Mouse (Mus musculus) embryonic facial prominence, embryonic 13.5 days (tissue): ENCODE data around the gene Tmem39a. TPM values are rescaled to one million over a fixed set of nuclear protein-coding genes. Genes with fewer than 3 reads are reported as not detected.

ENCODE experiments used
- ATAC-seq: fragments of 200-750 bp; cut with Nextera tagmentation; 2 replicates; pipeline ENCODE4 v1.8.0; 2017; ENCODE audit warnings: low read depth; ENCODE audit not compliant: insufficient number of reproducible peaks, insufficient read depth, low FRiP score, low TSS enrichment
- H3K27ac ChIP-seq: fragments of 300-500 bp; sonication (generic); 2 replicates; pipeline ENCODE4 v1.5.1; 2015; ENCODE audit warnings: moderate library complexity, mild to moderate bottlenecking, inconsistent platforms
- H3K27me3 ChIP-seq: fragments of 300-500 bp; sonication (generic); 2 replicates; pipeline ENCODE4 v1.6.1; 2015; ENCODE audit warnings: mild to moderate bottlenecking, inconsistent platforms
- H3K36me3 ChIP-seq: fragments of 300-500 bp; sonication (generic); 2 replicates; pipeline ENCODE4 v1.6.1; 2015; ENCODE audit warnings: mild to moderate bottlenecking, inconsistent platforms
- H3K4me1 ChIP-seq: fragments of 300-500 bp; sonication (generic); 2 replicates; pipeline ENCODE4 v1.6.1; 2015; ENCODE audit warnings: inconsistent platforms
- H3K4me2 ChIP-seq: fragments of 300-500 bp; sonication (generic); 2 replicates; pipeline ENCODE4 v1.6.1; 2015; ENCODE audit warnings: moderate library complexity, mild to moderate bottlenecking, inconsistent platforms
- H3K4me3 ChIP-seq: fragments of 300-500 bp; sonication (generic); 2 replicates; pipeline ENCODE4 v1.5.1; 2015; ENCODE audit warnings: mild to moderate bottlenecking, inconsistent platforms
- H3K9ac ChIP-seq: fragments of 300-500 bp; sonication (generic); 2 replicates; pipeline ENCODE4 v1.6.1; 2015; ENCODE audit warnings: mild to moderate bottlenecking, inconsistent platforms
- H3K9me3 ChIP-seq: fragments of 300-500 bp; sonication (generic); 2 replicates; pipeline ENCODE4 v1.6.1; 2016; ENCODE audit warnings: inconsistent platforms
- WGBS: fragments of 180-500 bp; shearing (Covaris S2); methylation state at CpG from one replicate; pipeline ENCODE4 v1.1.7; 2015; ENCODE audit warnings: mixed read lengths; 5-methylcytosine and 5-hydroxymethylcytosine counted together
- polyA plus RNA-seq: library from polyadenylated mRNA; unstranded; fragments of >200 nt; fragmentation: Nextera tagmentation; extraction: Ambion mirVana; gene quantifications from 2 replicates; pipeline ENCODE4 v1.2.1, GENCODE M21; 2015

The Tmem39a gene
- polyA plus RNA-seq, 1 experiment from 2014 or later: 126 TPM

DNA sequence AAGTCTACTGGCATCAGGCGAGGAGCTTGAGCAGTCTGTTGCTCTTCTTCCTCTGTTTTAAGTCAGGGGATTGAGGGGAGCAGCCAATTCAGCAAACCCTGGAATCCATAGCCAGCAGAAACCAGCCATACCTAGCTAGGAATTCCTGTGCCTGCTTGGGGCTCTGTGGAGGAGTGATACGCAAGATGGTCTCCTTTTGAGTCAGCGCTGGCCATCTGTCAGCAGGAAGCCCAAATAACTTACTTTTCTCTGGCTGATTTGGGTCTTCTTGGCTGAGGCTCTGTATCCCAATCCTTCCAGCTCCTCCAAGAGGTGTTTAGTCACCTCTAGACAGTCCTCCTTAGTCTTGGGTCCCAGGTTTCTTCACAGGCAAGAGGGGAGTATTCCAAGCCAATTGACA lies 2.5 kb upstream of the Tmem39a start:
- no peak overlapping the region for H3K4me3 ChIP-seq
- ATAC-seq: no peak
- 76% methylated on average over 3 of the region's 3 CpGs for WGBS
- peaks cover 51% of the 10 kb centered on the region for H3K27me3 ChIP-seq
- no peaks in the 10 kb centered on the region for H3K4me1 ChIP-seq
- no peak overlapping the region for H3K4me2 ChIP-seq
- no peak overlapping the region for H3K9ac ChIP-seq
- no peaks in the 10 kb centered on the region for H3K36me3 ChIP-seq
- no peak overlapping the region for H3K27ac ChIP-seq
- no peaks in the 10 kb centered on the region for H3K9me3 ChIP-seq

DNA sequence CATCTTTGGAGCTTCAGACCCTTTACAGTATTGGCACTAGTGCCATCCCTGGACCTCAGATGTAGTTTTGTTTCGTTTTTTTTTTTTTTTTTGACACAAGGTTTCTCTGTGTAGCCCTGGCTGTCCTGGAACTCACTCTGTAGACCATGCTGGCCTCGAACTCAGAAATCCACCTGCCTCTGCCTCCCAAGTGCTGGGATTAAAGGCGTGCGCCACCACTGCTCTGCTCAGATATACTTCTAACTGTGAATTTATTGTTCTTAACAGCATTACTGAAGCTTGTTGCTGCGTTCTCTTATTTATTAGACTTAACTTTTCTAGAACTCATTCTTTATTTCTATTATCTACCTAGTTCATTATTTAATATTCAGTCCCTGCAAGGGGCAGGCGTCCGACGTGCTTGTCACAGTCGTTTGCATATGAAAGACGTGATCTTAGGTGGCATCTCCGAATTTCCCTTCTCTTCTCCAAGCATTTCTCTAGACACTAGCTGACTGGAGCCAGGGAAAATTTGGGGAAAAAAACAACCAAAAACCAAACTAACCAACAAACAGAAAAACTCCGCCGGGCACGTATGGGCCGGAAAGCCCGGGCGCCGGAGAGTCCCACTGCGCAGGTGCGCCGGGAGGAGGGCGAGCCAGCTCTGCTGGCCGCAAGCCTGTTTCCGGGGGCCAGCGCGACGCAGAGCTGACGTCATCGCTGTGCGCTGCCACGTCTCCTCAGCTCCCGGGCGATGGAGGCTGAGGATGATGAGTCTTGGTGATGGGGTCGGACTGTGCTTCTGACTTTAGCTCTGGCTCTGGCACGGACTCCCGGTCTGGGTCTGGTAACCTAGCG lies 3.9 kb downstream of the Tmem39a start:
- Histone ChIP-seq H3K36me3 (peaks cover 27% of the 10 kb centered on the region), H3K27ac (peak overlapping the region; percentile 91), H3K4me2 (peak overlapping the region; percentile 68), H3K4me1 (peaks cover 22% of the 10 kb centered on the region), H3K9ac (peak overlapping the region; percentile 97), H3K27me3 (peaks cover 23% of the 10 kb centered on the region), H3K9me3 (no peaks in the 10 kb centered on the region), H3K4me3 (peak overlapping the region; percentile 93)
- ATAC-seq: peak; percentile 93
- 6% methylated on average over 37 of the region's 37 CpGs for WGBS

DNA sequence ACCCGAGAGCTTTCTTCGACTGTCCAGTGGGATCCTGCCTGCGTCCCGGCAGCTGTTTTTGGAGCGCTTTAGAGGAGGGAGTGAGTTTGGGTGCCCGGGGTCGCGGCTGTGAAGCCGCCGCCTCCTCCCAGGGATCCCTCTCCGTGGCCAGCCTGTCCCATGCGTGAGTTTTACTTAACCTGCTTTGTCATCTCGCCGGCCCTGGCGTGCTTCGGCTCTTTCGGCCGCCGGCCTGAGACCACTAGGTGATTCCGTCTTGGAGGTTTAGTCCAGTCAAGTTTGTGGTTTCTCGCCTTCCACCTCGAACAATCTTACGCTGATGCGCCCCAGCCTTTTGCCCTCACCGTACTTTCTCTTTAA lies 4.5 kb downstream of the Tmem39a start:
- Histone ChIP-seq H3K4me3 (peak overlapping the region; percentile 93), H3K27ac (peak overlapping the region; percentile 91), H3K4me2 (peak overlapping the region; percentile 68), H3K27me3 (peaks cover 23% of the 10 kb centered on the region), H3K9me3 (no peaks in the 10 kb centered on the region), H3K36me3 (peaks cover 32% of the 10 kb centered on the region), H3K4me1 (peaks cover 22% of the 10 kb centered on the region), H3K9ac (peak overlapping the region; percentile 97)
- WGBS: under 1% methylated on average over 25 of the region's 25 CpGs
- ATAC-seq: peak; percentile 61; the same call in 1 of the 2 replicates

DNA sequence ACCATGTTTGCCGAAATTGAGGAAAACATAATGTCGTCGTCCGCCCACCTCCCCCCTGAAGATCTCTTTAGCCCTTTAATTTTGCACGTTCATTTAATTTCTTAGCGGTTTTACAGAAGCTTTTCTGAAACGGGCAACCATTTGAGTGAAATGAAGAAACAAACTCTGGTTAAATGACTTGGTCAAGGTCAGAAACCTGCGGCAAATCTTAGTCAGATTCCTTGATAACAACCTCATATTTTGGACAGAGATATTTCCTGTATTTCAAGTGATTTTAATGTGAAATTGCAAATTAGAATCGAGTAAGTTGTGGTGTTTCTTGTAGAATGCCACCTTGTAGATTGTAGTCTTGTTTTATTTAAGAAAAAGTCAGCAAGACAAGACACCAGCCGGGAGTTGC lies 5.0 kb downstream of the Tmem39a start:
- no peak overlapping the region for H3K27ac ChIP-seq
- H3K4me2 ChIP-seq: peak overlapping the region; percentile 68
- H3K36me3 ChIP-seq: peaks cover 37% of the 10 kb centered on the region
- H3K4me3 ChIP-seq: peak overlapping the region; percentile 93
- ATAC-seq: no peak
- H3K9ac ChIP-seq: peak overlapping the region; percentile 97
- 31% methylated on average over 10 of the region's 10 CpGs for WGBS
- H3K9me3 ChIP-seq: no peaks in the 10 kb centered on the region
- peaks cover 18% of the 10 kb centered on the region for H3K27me3 ChIP-seq
- peaks cover 22% of the 10 kb centered on the region for H3K4me1 ChIP-seq

DNA sequence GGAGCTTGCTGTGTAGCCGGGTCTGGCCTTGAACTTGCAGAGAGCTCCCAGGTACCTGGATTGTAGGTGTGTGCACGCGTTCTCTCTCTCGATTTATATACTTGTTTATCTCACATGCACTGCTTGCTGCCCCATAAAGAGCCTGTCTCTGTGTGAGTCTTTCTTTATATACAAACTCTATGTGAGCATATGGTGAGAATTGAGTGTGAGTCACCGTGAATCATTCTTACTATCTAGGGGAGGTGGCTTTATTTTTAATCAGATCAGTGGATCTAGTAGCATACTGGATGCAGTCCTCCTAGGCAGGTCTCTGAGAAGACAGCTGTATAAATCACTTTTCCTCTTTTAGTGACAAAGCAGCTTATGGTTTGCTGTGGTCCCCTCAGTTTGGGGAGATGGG lies 9.7 kb downstream of the Tmem39a start:
- no peak for ATAC-seq
- 90% methylated on average over 5 of the region's 5 CpGs for WGBS
- no peak overlapping the region for H3K27ac ChIP-seq

DNA sequence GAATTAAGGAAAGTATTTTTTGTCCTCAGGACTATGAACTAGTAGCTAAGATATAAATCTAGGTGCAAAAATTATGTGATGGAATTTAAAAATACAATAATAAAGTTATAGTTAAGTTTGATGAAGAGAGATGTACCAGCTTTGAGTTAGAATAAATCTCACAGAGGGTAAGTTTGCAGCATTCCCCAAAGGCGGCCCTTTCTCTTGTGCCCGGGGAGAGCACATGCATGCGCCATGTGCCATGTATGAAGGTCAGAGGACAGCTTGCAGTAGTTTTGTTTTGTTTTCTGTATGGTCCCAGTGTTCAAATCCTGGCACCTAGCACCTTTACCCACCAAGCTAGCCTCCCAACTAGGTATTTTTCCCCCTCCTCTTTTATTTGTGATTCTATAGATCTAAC lies 13.0 kb downstream of the Tmem39a start:
- ATAC-seq: no peak
- Histone ChIP-seq H3K27ac (no peak overlapping the region), H3K4me1 (no peaks in the 10 kb centered on the region), H3K9me3 (no peaks in the 10 kb centered on the region), H3K27me3 (no peaks in the 10 kb centered on the region), H3K4me2 (no peak overlapping the region), H3K9ac (no peak overlapping the region), H3K4me3 (no peak overlapping the region), H3K36me3 (peaks cover 81% of the 10 kb centered on the region)
- 96% methylated on average over 3 of the region's 3 CpGs for WGBS

More for the DNA sequence above, 9.7 kb downstream of the Tmem39a start:
- Histone ChIP-seq H3K4me3 (no peak overlapping the region), H3K4me2 (no peak overlapping the region), H3K27me3 (no peaks in the 10 kb centered on the region), H3K4me1 (peaks cover 22% of the 10 kb centered on the region), H3K9me3 (no peaks in the 10 kb centered on the region), H3K36me3 (peaks cover 82% of the 10 kb centered on the region), H3K9ac (no peak overlapping the region)

DNA sequence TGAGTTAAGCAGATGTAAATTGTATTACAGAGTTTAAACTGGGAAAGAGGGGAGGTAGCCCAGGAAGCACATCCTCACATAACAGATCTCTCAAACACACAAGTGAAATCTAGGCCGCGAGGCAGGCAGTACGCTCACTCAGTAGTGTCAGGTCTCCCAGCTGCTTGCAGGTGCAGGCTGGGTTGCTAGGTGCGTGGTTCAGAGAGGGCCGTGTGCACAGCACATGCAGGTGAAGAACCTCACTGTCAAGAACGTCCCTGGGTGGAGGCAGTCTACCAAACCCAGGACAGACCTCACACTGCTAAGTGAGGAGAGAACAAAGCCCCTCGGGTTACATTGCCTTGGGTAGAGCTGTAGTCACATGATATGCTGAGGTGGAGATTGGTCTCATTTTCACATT lies 26.3 kb downstream of the Tmem39a start:
- H3K27me3 ChIP-seq: no peaks in the 10 kb centered on the region
- WGBS: 94% methylated on average over 7 of the region's 7 CpGs
- H3K4me3 ChIP-seq: no peak overlapping the region
- H3K36me3 ChIP-seq: peaks cover 85% of the 10 kb centered on the region
- H3K9me3 ChIP-seq: no peaks in the 10 kb centered on the region
- H3K9ac ChIP-seq: no peak overlapping the region
- no peak for ATAC-seq
- no peak overlapping the region for H3K27ac ChIP-seq
- no peaks in the 10 kb centered on the region for H3K4me1 ChIP-seq
- H3K4me2 ChIP-seq: no peak overlapping the region

DNA sequence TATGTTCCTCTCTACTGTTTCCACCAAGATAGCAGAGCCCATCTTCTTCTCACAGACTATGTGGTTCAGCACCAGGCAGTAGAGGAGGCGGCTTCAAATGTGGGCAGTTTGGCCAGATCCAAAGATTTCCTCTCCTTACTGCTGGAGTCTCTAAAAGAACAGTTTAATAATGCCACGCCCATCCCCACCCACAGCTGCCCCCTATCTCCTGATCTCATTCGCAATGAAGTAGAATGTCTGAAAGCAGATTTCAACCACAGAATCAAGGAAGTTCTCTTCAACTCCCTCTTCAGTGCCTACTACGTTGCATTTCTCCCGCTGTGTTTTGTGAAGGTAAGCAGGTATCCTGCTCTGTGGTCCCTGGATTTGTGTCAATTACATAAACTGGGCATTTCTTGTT lies 26.7 kb downstream of the Tmem39a start:
- Histone ChIP-seq H3K27me3 (no peaks in the 10 kb centered on the region), H3K4me2 (no peak overlapping the region), H3K9ac (no peak overlapping the region), H3K27ac (no peak overlapping the region), H3K4me3 (no peak overlapping the region), H3K4me1 (no peaks in the 10 kb centered on the region), H3K9me3 (no peaks in the 10 kb centered on the region), H3K36me3 (peaks cover 87% of the 10 kb centered on the region)
- WGBS: 88% methylated on average over 5 of the region's 5 CpGs
- ATAC-seq: no peak

DNA sequence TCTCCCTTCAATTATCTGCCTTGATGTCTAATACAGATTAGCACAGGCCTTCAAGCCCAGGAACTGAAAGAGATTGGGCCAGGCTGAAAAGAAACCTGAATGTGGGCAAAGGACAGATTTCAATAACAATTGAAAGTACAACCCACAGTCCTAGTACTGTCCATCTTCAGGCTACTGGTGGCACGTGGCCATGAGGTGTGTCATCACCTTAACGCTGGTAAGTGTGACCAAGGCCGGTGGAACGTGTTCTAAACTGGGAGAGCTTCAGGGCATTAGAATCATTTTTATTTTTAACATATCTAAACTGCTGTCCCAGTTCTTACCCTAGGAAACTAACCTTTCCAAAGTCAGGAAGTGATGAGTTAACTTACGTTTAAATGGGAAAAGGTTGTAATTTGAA lies 28.7 kb downstream of the Tmem39a start:
- Histone ChIP-seq H3K4me1 (no peaks in the 10 kb centered on the region), H3K9ac (no peak overlapping the region), H3K4me3 (no peak overlapping the region), H3K4me2 (no peak overlapping the region), H3K9me3 (no peaks in the 10 kb centered on the region), H3K27me3 (no peaks in the 10 kb centered on the region), H3K36me3 (peaks cover 92% of the 10 kb centered on the region), H3K27ac (no peak overlapping the region)
- ATAC-seq: no peak
- WGBS: 87% methylated on average over 5 of the region's 5 CpGs

DNA sequence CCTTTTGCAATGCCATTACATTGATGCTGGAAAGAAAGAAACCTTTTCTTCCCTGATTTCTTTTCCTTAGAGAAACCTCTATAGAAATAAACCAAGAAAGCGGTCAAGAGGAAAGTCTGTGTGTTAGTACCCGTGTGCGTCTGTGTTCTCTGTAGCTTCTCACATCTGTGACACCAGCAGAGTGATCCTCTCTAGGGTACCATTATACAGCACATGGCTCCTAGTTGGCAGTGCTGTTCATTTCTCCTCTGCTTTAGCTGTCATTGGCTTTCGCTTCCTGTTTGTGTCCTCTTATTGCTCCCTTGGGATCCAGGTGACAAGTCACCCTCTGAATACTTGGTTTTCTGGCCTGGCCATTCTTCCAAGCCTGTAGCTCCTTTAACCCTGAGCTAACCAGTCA lies 29.1 kb downstream of the Tmem39a start:
- H3K36me3 ChIP-seq: peaks cover 92% of the 10 kb centered on the region
- 92% methylated on average over 4 of the region's 4 CpGs for WGBS
- no peak overlapping the region for H3K27ac ChIP-seq
- H3K9me3 ChIP-seq: no peaks in the 10 kb centered on the region
- H3K4me3 ChIP-seq: no peak overlapping the region
- H3K4me2 ChIP-seq: no peak overlapping the region
- no peak overlapping the region for H3K9ac ChIP-seq
- ATAC-seq: no peak
- H3K4me1 ChIP-seq: no peaks in the 10 kb centered on the region
- H3K27me3 ChIP-seq: no peaks in the 10 kb centered on the region

DNA sequence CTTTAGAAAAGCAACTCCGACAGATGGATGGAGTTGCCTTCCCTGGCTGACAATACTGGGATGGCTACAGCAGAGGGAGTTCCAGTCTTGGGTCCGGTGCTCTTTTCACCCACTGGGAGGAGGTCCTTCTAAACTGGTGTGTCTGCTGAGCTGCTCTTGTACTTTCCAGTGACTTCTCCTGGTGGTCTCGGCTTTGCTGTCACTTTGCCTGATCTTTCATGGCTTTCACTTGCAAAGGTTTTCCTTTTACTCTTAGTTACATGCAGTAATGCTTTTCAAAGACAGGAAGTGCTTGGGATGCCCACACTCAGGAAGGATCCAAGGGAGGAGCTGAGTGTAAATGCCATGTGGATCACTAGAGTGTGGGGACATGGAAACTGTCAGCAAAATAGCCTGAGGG lies 33.0 kb downstream of the Tmem39a start:
- no peak overlapping the region for H3K9ac ChIP-seq
- H3K9me3 ChIP-seq: no peaks in the 10 kb centered on the region
- H3K27me3 ChIP-seq: no peaks in the 10 kb centered on the region
- no peak overlapping the region for H3K27ac ChIP-seq
- no peaks in the 10 kb centered on the region for H3K4me1 ChIP-seq
- peaks cover 86% of the 10 kb centered on the region for H3K36me3 ChIP-seq
- no peak for ATAC-seq
- H3K4me3 ChIP-seq: no peak overlapping the region
- 72% methylated on average over 3 of the region's 3 CpGs for WGBS
- H3K4me2 ChIP-seq: no peak overlapping the region

DNA sequence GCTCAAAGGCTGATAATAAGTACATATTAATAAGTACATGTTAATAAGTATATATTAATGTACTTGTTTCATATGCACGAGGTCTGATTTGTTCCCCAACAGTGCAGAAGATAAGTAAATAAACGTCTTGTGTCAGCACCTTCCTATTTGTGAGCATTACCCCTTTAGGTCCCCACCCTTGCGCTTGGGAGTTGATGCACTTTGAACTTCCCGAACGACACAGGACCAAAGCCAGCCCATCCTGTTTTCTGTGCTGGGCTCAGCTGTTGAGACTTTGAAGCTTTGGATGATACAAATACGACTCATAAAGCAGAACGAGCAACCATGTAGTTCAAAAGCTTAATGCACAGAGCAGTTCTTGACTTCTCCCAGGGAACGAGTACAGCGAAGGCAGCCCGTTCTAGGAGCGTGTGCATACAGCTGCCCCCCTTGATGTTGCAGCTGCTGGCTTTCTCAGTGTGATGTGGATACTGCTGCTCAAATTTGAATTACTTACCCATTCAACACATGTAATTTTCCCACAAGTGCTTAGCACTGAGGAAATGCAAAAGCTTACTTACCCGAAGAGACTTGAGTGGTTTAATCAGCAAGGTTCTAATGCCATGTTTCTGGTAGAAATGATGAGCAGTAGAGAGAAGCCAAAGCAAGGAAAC lies 33.7 kb downstream of the Tmem39a start:
- Histone ChIP-seq H3K4me3 (no peak overlapping the region), H3K4me2 (no peak overlapping the region), H3K27me3 (no peaks in the 10 kb centered on the region), H3K9me3 (no peaks in the 10 kb centered on the region), H3K9ac (no peak overlapping the region), H3K27ac (no peak overlapping the region), H3K4me1 (no peaks in the 10 kb centered on the region), H3K36me3 (peaks cover 79% of the 10 kb centered on the region)
- WGBS: 87% methylated on average over 12 of the region's 12 CpGs
- ATAC-seq: no peak
